Mouse (Mus musculus) adrenal gland, postnatal 4 days (tissue): ENCODE results near the gene Art4. TPM values are rescaled to one million over a fixed set of nuclear protein-coding genes. Genes with fewer than 3 reads are reported as not detected.

Experiments used
- DNase-seq, 2 experiments: peaks; one replicate each; pipeline ENCODE4 v3.0.0; 2021 to 2022; ENCODE audit warnings: low spot score in 2 of 2, mixed read lengths in 2 of 2
- total RNA-seq, 2 experiments: library from RNA; stranded (reverse); gene quantifications; 2 replicates each; pipeline ENCODE4 v1.2.3; 2021

Art4 gene
- total RNA-seq, 2 experiments from 2014 or later: 10.4 to 11.1 TPM

GRCm38 (mm10) chr6:136827516-136827880 is 30.0 kb downstream of the Art4 start, which contains the start of gene BC049715:
BC049715 (plus strand) TSS chr6:136827626.
- DNase-seq: no peak

GRCm38 (mm10) chr6:136827116-136827515 is 30.4 kb downstream of the Art4 start:
- no peak for DNase-seq

- DNase-seq: no peak
Measured at GRCm38 (mm10) chr6:136824987-136825386, 32.5 kb downstream of the Art4 start.

DNA sequence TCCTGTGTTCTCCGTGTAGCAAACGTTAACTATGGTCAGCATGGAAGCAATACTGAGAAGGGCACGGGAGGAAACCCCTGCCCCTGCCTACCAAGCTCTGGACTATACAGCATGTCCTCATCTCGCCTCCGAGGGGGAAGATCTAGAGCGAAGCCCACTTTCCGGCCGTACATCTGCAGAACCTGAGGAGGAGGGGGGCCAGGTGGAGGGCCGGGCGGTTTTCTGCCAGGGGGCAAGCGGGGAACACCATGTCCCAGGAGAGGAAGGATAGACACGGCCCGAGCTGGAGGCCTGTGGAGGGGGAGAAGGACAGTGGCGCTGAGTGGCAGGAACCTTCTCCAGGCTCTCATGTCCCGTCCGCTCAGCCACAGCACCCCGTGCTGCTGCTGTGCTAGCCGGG is 36.4 kb downstream of the Art4 start:
- no peak for DNase-seq

DNA sequence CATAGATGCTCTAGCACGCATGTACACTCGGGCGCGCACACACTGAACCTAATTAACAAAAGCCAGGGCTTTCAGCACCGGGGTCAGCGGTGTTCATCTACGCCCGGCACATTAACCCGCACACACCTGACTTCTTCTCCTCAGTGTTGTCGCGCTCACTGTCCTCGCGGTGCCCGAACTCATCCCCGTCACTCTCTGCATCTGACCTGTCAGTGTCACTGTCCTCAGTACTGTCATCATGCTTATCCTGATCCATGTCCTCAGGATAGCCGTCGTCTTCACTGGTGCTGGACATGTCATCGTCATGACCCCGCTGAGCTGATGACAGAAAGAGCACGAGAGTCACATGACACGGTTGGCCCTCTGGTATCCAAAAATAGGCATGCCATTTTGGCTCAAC is 37.2 kb downstream of the Art4 start:
- DNase-seq: no peak

- no peak for DNase-seq
Measured at GRCm38 (mm10) chr6:136817549-136817948, 40.0 kb downstream of the Art4 start.

DNA sequence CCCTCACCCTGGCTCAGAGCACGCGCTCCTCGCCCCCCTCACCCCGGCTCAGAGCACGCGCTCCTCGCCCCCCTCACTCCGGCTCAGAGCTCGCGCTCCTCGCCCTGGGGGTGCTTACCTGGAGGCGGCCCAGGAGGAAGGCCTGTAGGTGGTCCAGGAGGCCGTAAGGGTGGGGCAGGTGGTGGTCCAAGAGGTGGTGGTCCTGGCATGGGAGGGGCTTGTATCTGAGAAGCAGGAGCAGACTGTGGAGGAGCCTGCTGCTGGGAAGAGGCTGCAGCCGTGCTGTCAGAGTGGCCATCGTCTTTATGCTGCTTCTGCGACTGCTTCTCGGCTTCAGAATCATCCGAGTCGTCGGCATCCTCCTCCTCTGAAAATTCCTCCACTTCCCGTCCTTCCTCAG is 40.7 kb downstream of the Art4 start:
- DNase-seq: no peak

DNA sequence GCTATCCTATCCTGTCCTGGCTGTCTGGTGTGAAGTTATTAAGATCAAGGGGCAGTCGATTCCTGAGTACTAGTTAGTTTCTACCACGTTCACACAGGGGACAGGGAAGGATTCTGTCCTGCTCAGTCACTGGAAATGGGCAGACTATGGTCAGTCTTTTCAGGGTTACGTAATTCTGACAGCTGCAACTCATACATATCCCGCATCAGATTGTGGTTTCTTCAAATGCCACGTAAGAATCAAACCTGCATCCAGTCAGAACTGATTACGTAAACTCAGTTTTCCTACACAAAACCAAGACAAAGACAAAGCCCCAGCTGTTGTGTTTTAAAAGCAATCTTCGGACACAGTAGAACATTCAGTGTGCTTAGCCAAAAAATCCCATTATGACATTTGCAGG is 42.2 kb downstream of the Art4 start:
- DNase-seq: no peak

DNA sequence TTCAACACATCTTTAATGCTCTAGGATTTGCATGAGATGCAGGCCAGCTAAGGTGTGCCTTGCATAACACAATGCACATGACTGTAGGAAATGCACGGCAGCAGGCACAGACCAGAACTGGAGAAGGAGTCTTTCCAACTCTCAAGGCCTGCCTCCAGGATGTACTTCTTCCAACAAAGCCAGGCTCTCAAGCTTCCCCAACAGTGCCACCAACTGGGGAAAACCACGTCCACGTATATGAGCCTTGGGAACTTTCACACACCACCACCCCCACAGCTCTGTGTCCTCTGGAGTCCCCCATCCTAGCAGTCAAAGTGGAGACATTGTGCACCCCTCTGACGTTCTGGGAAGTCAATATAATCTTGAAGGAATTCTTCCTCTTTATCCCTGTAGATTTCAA is 44.4 kb downstream of the Art4 start:
- DNase-seq: no peak

DNA sequence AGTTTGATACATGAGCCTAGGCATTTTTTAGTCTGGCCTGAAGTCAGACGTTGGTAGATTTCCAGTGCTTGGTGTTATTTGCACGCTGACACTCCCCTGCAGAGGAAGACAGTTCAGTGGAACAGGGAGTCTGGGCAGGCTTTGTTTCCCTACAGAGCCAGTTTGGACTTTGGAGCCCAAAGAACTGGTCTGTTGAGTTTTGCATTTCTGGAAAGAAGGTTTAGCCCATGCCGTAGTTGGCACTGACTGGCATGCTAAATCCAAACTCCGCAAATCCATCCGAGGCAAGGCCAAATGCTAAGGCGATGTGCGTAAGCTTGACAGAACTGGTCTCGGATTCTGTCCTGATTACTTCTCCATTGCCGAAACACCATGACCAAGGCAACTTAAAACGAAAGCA is 46.3 kb downstream of the Art4 start:
- DNase-seq: no peak

DNA sequence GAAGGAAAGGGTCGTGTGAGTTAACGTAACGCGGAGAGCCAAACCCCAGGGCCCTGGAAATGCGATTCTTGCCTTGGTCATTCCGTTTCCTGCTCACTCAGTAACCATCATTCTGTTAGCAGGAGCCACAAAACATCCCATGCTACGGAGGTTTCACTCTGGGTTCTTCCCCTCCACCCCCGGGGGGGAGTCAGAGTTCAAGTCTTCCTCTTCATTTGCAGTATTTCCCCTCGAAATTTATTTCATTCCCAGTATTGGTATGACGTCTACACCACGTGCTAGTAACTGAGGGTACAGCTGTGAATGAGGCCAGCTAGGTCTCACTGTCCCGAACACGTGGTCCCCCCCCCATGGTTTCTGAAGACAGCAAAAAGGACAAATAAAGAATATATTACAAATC is 47.9 kb downstream of the Art4 start:
- no peak for DNase-seq

DNA sequence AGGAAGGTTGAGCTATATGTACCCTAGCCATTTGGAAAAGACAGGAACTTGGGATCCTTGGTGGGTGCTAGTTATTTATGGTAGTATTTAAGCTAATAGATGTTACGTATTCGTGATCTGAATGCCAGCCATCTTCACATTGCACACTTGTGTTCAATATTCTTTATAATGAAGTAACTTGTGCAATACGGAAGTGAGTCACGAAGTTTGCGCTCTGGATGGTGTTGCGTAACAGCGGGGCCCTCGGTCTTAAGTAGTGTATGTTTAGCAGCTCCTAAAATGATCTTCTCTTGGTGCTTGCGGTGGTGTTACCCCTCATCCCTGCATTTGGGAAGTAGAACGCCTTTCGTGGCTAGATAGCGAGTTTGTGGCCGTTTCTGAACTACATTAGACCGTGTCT is 48.5 kb downstream of the Art4 start:
- no peak for DNase-seq

DNA sequence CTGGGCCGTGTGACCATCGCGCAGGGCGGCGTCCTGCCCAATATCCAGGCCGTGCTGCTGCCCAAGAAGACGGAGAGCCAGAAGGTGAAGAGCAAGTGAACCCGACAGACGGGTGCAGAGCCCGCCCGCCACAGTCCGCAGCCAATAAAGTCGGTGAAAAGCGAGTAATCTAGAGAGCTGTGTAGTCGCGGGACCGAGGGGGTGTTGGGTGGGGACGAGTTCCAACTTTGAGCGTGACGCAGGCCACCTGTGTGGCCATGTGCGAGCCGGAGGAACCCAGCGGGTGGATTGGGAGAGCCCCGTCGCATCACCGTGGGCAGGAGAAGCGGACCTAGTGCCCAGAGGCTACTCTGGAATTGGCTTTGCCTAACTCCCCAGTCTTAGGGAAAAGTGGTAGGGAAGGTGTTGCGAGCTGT is 48.9 kb downstream of the Art4 start:
- DNase-seq: no peak

DNA sequence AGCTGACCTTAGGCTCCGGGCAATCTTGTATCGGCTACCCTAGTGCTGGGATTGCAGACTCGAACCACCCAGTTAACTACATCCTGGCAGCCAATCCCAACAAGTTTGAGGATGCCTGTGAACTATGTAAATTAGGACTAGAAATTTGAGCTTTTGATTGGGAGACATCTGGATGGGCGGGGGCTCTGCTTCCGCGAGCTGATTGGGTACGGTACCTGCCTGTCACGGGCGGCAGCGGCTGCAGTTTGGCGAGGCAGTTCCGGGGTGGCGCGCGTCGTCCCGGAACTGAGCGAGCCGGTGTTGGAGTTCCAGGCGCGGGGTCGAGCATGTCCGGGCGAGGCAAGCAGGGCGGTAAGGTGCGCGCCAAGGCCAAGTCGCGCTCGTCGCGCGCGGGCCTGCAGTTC is 49.5 kb downstream of the Art4 start, which contains the start of gene H2afj:
TSS of gene H2afj (plus strand) at position 231 of the 404 bp plus-strand sequence.
- DNase-seq: peak; percentile 95 to 99

- no peak for DNase-seq
Measured at GRCm38 (mm10) chr6:136807395-136808013, 50.0 kb downstream of the Art4 start.

DNA sequence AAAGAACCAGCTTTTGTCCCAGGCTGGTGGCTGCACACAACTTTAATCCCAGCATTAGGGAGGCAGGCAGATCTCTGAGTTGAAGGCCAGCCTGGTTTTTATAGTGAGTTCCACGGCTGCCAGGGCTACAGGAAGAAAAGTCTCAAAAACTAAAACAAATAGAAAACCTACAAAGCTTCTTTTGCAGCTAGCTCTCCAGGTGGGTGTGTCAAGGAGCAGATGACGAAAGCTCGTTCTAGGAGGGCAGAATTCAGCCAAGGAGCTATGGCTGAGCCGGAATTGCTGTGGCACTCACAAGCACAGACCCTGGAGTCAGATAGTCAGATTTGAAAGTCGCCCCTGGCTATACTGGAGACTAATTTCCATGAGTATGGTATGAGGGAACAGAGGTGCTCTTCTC is 50.7 kb downstream of the Art4 start:
- no peak for DNase-seq

GRCm38 (mm10) chr6:136805409-136805775 is 52.1 kb downstream of the Art4 start:
- no peak for DNase-seq

- no peak for DNase-seq
Measured at GRCm38 (mm10) chr6:136804705-136805408, 52.7 kb downstream of the Art4 start.

- DNase-seq: peak; percentile 92 to 96
Measured at GRCm38 (mm10) chr6:136803739-136804633, 53.5 kb downstream of the Art4 start, which contains the start of gene Hist4h4. Hist4h4 (minus strand) TSS chr6:136804415.

DNA sequence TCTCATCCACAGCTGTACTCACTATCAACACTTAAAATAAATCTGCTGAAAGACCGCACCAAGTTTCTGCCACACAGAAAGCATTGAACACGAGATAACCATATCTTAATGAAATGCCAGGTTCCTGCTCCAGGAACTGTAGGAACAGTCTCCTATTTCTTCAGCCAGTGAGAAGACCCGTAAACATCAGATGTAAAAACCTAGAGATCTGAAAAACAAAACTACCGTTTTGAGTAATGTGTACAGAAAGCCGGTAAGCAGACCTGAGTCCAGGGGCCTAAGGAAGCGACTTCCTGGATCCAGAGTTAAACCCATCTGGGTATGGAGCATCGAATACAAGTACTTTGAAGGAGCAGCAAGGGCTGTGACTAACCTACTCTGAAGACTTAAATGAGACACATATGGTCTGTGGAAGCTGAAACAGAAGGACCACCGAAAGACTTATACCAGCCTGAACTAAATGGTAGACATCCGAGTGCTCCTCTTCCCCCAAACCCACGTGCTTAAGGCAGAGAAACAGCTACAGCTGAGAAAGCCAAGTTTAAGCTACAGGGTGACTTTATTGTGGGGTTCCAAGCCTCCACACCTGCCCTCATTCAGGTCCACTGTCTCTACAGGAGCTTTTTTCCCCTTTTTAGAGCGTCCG is 54.3 kb downstream of the Art4 start:
- DNase-seq: no peak

- no peak for DNase-seq
Measured at GRCm38 (mm10) chr6:136801274-136801673, 56.3 kb downstream of the Art4 start.
